Mouse (Mus musculus) megakaryocyte, embryonic 14.5 days (primary cell): ENCODE results near the gene Sh3rf1.

Experiments
- FLI1 ChIP-seq: IDR thresholded peaks from 2 replicates; pipeline ENCODE4 v1.6.1; 2012; ENCODE audit warnings: low read length, inconsistent platforms, mixed read lengths
- GATA1 ChIP-seq: IDR thresholded peaks from 3 replicates; pipeline ENCODE4 v1.6.1; 2012; ENCODE audit warnings: mixed read lengths, low read length, inconsistent platforms, borderline replicate concordance

DNA sequence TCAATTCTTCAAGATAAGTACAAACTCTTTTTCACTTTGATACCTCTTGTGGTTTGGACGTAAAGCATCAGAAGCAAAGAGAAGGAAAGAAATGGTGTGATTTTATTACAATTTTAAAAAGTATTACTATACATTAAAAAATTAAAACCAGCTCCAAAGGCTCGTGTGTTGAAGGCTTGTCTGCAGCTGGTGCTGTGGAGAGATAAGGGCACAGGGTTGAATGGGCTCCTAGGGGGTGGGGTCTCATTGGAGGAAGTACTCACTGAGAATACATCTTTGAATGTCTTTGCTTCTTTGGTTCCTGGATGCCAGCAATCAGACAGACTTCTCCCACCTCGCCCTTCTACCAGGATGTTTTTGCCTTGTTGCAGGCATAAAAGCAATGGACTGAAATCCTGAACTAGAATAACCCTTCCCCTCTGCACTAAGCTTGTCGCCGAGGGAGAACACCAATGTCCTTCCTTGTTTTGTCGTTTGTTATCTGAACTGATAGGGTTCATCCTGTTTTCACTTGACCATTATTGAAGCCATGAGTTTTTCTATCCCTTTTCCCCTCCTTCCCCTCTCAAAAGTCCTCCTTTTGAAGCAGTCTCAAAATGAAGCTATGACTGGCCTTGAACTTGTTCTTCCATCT, 23.3 kb upstream of the Sh3rf1 start:
- TF ChIP-seq GATA1, result no peak
- no peak for TF ChIP-seq FLI1
